Mouse (Mus musculus): ENCODE measurements at regions not wholly inside any gene's neighbourhood (a gene's known extent, or its start where the extent isn't known, plus 50 kb on each side); places are given as distances from the start of the nearest gene placed in this dataset.

DNA sequence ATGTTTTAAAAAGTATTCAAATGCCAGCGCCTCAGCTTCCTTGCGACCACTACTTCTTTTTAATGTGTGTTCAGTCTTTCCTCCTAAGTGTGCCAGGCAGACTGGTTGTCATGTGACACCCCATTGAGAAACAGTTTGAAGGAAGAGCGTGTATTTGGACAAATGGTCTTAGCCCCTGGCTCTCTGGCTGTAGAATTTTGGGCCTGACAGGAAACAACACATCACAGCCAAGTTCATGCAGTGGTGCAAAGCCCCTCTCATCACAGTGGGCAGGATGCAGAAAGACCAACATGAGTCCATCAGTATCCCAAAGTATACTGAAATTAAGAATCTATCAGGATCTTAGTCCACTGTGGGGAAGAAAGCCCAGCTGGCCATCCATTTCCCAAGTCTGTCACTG, 605.6 kb upstream of the Intu start:
- no peak for DNase-seq (ENCODE audit: low spot score in 2 of 2)

DNA sequence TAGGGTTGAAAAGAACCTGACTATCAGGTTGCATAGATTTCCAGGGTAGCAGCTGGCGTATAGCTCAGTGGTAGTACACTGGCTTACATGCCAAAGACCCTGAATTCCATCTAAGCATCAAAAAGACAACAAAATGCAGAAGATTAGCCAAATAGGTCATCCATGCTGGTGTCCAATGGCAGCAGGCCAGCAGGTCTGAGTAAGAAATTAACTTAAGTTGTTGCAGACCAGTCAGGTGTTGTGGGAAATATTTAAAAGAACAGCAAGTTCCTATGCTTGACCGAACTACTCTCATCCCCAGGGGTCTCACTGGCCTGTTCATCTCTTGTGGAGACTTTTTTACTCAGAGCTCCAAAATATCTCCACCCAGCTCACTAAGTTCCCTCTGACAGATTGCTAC, 602.7 kb upstream of the Intu start:
- DNase-seq (ENCODE audit: low spot score in 2 of 2): no peak

DNA sequence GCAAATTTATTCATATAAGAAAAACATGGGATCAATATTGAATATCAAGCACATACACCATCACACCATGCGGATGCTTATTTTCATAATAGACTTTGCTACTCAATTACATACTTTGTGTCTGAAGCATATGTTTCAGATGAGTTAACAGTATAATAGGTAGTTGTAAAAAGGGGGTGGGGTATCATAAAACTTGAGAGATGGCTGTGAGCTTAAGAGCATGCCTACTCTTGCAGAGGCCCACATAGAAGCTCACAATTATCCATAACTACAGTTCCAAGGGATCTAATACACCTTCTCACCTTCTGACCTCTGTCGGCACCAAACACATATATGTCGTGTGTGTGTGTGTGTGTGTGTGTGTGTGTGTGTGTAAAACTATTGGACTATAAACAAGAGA, 597.7 kb upstream of the Intu start:
- DNase-seq (ENCODE audit: low spot score in 2 of 2): no peak

DNA sequence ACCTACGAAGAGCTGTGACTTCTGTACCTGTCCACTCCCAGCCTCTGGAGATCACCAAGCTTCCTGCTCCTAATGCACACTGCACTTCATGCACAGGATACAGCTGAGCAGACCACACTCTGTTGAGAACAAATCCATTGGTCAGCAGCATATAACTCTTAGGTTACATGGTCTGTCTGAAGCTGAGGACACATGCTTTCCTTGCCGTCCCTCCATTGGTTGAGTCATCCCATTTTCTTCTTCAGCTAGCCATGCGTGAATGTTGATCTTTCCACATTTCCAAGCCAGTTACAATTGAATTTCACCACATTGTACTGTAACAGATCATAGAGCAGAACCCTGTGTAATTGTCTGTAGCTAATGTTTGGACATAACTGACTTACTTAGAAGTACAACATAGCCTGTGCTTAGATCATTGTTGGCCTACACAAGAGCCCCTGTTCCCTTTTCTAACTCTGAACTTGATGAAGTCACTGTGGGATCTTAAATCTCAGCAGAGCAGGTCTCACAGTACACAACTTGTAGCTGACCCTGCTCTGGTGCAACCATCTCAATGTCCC, 593.3 kb upstream of the Intu start:
- DNase-seq (ENCODE audit: low spot score in 2 of 2): no peak

DNA sequence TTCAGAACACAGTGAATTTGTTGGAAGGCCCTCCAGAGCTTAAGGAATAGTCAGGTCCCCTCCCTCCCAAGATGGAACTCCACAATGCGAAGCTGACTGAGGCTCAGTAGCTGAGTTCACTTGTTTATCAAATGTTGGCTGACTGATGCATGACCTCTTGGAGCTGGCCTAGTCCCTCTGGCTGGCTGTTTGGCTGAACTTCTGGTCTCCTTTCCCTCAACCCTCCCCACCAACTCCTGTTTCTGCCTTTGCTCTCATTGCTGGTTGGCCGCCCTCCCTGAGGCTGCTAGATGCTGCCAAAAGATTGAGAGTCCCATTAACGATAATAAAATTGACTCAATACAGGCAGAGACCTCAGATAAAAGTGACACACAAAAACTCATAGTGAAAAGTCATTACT, 586.5 kb upstream of the Intu start:
- no peak for DNase-seq (ENCODE audit: low spot score in 2 of 2)

DNA sequence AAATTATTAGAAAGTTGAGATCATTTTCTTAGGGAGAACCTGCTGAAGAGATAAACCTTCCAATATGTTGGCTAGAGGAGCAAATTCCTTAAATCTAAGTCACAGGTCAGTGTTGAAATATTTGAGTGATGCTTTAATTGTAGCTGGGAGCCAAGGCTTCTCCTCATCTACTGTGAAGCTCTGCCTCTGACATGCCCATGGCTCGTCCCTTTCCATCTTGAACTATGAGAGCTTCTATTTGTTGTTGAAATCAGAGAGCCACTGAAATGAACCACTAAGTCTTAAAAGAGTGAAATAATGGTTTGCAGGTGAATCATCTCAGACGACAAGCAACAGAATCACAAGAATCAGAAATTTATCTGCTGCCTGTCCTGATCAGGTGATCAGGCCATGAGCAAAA, 579.0 kb upstream of the Intu start:
- no peak for DNase-seq (ENCODE audit: low spot score in 2 of 2)

DNA sequence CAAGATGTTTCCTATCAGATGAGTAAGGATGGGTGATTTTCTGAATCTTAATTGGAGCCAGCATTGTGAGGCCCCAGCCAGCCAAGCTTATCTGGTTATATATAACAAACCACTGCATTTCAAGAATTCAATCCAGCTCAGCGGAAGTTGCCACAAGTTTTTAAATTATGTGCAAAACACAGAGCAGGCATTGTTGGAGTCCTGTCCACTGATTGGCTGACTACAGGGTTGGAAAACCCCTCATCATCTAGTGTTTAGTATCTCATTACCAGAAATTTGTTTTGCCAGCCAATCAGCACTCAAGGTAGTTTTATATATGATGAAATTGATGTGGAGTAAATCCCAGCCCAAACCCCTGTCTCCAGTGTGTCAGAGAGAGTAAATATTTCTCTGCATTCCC, 578.5 kb upstream of the Intu start:
- DNase-seq (ENCODE audit: low spot score in 2 of 2): no peak

DNA sequence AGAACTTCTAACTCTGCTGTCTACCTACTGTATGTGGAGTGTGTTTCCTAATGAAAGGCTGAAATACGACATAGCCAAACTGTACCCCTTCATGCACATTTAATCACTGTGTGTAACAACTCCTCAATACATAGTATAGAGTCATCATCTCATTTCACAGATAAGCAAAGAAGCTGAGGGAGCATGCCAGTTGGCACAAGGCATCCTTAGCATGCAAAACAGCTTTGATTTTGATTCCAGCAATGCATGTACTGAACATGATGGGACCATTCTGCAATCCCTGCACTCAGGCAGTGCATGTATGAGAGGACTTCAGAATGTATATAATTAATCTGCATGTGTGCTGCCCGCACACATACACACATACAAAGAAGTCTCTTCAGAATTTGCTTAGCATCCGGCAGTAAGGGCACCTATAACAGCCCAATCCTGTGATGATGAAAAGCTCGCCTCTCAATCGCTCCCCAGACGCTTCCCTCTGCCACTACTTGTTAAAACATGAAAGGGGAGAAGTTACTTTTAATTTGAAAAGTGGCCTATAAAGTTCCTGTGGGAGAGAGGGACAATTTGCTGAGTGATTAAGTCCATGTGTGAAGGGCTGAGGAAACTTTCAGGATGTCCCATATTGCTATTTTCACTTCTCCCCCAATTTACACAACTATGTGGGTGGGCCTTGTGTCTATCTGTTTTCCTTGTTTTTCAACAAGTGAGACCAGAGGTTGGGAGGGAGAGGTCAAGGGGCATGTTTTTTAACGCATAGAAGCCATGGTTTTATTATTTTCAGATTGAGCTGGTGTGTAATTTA, 569.0 kb upstream of the Intu start:
- DNase-seq (ENCODE audit: low spot score in 2 of 2): no peak

DNA sequence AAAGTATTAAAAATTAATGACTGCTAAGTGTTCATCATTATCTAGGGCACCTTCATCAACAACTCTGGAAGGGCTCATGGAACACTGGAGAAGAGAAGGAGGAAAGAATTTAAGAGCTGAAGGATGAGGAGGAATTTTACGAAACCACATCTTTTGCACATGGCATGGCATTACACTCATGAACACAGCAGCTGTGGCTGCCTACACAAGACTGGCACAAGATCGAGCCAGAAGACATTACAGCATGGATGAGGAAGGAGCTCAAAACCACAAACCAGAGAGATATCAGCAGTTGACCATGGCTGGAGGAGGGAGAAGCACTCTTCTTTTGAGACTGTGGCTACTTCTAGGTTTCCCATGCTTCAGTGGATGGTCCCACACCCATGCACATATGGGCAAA, 565.7 kb upstream of the Intu start:
- peak; percentile 9 to 18 for DNase-seq (ENCODE audit: low spot score in 2 of 2)

DNA sequence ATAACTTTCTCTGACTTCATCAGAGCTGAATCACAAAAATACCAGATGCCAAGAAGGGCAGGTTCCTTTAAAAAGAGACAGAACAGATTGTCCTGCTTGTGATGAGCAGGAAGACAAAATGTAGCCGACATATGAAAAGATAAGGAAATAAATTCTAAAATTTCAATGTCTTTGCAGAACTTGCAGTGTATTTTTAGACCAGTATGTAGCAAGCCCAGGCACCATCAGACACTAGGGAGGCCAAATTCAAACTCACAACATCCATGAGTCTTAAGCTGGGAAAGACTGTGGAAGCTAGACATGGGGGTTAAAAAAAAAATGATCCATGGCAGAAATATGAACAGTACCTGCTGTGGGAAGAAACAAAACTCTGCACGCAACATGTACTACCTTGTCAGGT, 564.7 kb upstream of the Intu start:
- DNase-seq (ENCODE audit: low spot score in 2 of 2): no peak

DNA sequence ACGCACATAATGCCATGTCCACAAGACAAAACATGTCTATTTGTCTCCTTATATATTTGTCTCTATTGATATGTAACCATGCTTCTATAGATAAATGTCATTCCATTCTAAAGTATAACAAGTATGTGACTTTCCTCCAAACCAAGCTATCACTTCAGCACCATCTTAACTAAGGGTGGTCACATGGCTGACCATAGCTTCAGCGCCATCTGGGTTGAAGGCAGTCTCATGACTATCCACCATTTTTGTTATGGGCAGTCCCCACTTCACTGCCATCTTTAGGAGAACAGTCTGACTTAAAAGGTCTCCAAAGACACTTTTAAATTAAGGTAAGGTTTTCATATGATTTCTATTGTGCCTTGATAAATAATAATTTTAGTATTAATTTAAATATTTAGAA, 554.1 kb upstream of the Intu start:
- DNase-seq (ENCODE audit: low spot score in 2 of 2): no peak

DNA sequence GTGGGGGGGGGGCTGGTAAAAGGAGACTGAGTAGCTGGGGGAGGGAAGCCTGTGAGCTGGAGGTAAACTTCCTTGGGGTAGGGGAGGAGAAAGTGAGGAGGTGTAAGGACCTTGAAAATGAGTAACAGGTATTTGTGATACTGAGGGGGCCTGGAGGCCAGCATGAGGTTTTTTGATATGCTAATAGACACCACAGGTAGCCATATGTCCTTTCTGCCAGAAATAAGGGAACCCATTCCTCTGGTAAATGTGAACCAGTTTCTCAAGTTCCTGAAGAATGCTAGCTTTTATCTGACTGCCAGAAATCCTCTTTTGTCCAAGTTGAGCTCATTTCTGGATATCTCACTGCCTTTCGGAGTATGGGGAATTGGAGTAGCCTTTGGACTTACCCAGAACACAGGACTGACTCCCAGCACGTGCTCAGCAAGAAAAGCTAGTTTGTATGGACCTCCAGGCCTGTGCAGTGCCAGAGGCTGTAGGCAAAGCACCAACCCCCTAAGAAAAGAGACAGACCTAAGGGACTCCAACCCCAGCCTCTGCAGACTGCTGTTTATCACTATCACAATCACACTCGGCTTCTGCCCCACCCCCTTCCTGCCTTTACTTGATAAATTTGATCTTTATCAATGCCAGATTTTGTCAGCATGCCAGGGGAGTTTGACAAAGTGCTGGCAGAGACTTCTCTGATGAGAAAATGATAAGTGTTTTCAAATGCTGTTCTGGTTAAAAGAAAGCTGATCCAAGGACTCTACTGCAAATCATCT, 552.0 kb upstream of the Intu start:
- no peak for DNase-seq (ENCODE audit: low spot score in 2 of 2)

DNA sequence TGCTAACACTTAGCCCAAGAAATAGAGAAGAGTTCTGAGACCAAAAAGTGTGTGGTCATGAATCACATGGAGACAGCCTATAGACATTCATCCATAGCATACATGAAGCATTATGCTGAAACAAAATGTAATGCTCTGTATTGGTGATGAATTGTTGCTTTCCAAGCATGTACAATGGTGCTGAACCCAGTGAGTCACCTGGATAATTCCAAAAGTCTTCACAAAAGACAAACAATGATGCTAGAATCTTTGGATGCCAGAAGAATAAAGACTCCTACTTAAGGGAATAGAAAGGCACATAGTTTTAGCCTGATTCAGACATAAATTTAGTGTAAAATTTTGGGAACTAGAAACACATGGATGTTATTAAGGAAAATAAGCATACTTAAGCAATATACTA, 548.4 kb upstream of the Intu start:
- no peak for DNase-seq (ENCODE audit: low spot score in 2 of 2)

DNA sequence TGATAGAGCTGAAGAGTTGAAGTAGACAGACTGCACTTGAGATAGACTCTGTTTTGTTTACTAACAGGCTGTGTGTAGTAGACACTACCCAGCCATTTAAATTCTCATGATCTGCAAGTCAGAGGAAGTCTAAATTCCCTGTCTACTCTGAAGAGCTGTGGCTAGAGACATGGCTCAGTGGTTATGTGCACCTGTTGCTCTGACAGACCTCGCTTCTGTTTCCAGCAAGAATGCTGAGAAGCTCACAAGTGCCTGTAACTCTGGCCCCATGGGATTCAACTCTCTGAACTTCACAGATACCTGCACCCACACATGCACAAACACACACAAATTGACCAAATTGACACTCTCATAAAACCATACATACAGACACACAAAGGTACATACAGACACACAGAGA, 543.4 kb upstream of the Intu start:
- DNase-seq (ENCODE audit: low spot score in 2 of 2): no peak

DNA sequence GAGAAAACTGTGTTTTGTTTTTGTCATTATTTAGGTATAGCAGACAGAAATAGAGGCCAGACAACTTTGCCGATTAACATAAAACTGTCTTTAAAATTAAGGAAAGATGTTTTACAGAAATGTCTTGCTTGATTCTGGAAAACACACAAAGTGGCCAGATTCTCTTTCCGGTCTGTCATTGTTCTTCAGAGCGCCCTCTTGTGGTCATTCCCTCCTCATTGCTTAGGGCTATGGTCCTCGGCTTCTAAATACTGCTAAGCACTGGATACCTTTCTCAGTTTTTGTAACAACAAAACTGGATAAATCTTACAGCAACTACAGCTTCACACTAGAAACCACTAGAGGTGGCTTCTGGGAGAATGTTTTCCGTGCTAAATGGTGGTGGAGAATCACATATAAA, 532.5 kb upstream of the Intu start:
- DNase-seq (ENCODE audit: low spot score in 2 of 2): peak in 1 of 2 experiments; percentile 41

DNA sequence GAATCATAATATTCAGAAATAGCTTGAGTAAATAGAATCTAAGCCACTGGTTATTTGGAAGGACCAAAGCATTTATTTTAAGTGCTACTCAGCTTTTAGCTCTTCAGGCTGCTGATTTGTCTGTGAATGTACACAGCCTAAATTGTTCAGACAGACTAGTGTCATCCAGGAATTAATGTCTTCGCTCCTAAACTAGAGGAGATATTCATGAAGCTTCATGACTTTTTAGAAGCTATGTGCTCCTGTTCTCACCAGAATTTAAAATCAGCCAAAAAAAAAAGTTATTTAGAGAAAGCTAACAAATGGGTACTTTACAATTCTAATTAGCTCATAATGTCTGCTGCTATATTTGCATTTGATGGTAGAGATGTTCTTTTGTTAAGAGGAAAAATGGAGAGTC, 531.2 kb upstream of the Intu start:
- DNase-seq (ENCODE audit: low spot score in 2 of 2): no peak

DNA sequence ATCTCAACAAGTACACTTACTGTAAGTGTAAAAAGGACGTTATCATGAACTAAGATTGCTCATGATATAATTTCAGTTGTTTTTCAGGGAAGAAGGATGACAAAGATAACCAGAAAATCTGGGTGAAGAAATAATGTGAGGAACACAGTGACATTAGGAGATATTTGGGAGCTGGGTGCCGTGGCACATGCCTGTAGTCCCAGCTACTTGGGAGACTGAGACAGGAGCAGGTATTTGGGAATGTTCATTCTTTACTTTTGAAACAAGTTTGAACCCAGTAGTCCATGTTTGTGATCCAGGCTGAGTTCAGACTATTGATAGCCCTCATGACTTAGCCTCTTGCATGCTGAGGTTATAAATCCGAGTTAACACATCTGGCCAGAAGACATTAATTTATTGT, 528.2 kb upstream of the Intu start:
- no peak for DNase-seq (ENCODE audit: low spot score in 2 of 2)

DNA sequence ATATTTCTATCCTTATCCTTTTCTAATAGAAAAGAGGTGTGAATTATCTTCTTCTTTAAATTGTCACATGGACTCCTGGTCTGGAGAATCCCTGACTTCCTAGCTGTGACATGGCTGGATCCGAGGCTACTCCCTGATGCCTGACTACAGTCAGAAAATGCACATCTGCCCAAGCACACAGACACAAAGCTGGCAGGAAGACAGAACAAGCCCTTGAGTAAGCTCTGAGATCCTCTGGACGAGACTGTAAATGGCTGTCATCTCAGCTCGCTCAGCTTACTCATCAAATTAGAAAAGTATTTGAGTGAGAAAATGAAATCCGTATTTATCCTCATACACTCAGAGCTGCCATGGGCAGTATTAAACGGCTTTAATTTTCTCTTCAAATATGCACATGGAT, 521.0 kb upstream of the Intu start:
- no peak for DNase-seq (ENCODE audit: low spot score in 2 of 2)

DNA sequence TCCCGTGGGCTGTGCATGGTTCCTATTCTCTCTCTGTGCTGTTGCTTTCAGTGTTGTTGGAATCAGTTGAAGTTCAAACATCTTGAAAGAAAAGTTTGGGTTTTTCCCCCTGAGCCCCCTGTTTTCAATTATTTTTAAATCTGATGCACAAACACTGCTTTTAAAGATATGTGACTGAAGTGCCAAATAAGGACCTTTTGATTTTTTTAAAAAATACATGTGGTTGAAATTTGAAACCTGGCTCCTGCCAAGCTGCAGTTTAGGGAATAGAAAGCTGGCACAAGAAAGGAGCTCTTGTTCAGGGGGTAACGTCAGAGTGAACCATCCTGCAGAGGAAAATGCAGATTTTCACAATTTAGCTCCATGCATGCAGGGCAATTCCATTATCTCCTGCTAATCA, 509.4 kb upstream of the Intu start:
- no peak for DNase-seq (ENCODE audit: low spot score in 2 of 2)

DNA sequence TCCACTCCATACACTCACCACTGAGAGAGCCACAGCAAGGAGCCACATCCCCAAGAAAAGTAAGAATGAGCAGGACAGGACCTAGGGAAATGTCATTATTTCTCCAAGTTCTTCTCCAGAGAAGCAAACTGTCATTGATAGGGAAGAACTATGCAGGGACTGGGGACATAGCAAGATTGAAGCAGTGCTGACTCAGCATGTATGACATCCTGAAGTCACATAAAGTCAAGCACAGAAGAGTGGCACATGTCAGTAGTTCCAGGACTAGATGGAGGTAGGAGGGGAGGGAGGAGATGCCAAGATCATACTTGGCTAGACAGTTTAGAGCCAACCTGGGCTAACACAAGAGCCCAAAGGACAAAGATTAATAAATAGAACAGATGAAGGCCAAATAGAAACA, 503.4 kb upstream of the Intu start:
- DNase-seq (ENCODE audit: low spot score in 2 of 2): no peak

DNA sequence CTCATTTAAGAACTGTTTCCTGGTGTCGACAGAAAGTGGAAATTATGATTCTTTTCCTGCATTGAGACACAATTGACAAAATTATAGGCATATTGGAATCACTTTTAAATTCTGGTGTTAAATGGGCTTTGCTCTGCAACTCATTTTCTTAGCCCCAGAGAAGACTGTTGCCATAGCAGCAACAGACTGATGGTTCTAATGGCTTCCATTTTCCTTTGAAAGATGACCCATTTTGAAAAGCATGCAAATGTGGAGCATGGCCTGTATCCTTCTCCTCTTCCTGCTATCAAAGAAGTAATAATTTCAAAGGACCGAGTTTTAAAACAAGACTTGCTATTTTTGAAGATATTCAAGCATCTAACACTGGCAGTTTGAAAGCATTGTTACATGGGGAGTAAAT, 494.9 kb upstream of the Intu start:
- DNase-seq (ENCODE audit: low spot score in 2 of 2): no peak

DNA sequence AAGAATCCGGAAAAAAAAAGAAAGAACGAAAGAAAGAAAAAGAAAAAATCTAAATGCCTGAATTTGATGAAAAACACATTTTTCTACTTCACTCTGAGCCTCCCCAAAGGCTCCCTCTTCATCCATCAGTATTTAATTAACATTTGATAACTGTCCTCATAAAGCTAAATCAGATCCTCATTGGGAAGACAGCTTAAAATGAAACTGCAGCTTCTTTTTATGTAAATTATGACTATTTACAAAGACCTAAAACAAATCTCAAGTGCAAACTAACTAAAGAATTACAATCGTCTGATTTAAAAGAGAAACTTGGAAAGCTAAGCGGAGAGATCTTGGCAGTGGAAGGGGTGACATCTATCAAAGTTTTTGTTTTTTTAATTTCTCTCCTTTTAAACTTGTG, 481.4 kb upstream of the Intu start:
- DNase-seq (ENCODE audit: low spot score in 2 of 2): no peak

DNA sequence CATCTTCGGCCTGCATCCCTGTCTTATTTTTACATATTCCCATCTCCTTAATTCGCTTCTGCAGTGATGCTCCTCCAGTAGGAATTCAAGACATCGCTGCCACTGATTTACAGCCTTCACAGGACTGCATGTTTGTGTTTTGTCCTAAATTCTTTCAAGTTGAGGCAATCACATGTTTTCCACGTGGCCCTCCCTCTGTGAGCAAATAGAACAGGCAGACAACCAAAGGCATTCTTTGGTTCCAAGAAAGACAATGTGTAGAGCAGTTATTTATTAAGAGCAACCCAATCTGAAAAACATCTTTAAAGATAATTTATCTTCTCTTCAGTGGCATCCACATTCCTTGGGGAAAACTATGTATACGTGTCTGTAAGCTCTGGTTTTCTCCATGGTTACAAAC, 472.8 kb upstream of the Intu start:
- no peak for DNase-seq (ENCODE audit: low spot score in 2 of 2)
